Mouse (Mus musculus) kidney, adult 2 months (tissue): ENCODE results near the gene Lrba.

ENCODE experiments used
- CTCF ChIP-seq: fragments of 200-500 bp; conservative IDR thresholded peaks from 2 replicates; pipeline ENCODE4 v1.5.1; 2011; ENCODE audit warnings: low read depth, mild to moderate bottlenecking, control low read depth, low read length, moderate library complexity, mixed read lengths; ENCODE audit not compliant: insufficient read depth, insufficient read length
- POLR2A ChIP-seq: fragments of 200-500 bp; IDR thresholded peaks from one replicate; pipeline ENCODE4 v1.6.1; 2011; ENCODE audit warnings: low read depth, low read length, control low read depth

DNA sequence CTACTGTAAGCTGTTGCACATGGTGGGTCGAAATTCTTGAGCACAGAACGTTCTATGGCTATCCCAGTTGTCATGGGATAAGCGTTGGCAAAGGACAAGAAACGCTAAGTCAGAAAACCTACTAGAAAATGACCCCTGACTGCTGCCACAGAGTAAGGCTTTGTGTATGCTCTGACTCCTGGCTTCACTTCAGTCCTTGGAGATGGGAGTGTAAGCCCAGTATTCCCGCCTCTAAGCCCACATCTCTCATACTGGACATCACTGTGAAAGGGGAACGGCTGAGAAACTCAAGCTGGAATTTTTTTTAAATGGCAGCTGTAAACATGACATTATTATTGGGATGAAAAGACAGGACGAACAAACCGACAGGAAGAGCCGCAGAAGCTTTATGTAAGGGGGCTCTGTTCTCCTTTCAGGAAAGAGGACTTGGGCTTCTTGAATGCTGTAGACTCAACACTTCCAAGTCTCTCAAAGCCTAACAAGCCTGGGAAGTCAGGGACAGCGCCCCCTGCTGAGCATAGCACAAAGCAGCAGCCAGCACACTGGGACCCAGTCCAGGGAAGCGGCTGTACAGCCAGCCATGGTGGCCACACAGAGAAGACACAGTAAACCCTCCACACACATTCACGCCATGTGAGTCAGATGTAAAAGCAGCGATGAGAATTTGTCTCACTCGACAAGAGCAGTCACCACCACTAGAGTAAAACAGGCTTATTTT, 583.4 kb downstream of the Lrba start:
- peak; percentile 39 for TF ChIP-seq CTCF
- TF ChIP-seq POLR2A = no peak
